Mouse (Mus musculus): Measurements from ENCODE around the gene Senp6.

- no peak for TF ChIP-seq CTCF (IDR thresholded peaks at IDR 0.05; ENCODE audit: borderline replicate concordance, insufficient read depth, low read depth, low read length)
- no peak for TF ChIP-seq POLR2A (IDR thresholded peaks at IDR 0.05; ENCODE audit: borderline replicate concordance, insufficient read depth, low read length)
These were observed 94.7 kb downstream of the Senp6 start for GRCm38 (mm10) chr9:80161451-80161850.

Data from cerebellum, adult 2 months (tissue).